In genomic region chr4:105181014-105181658, GRCm38 (mm10) we compare ENCODE assay signal across 9 mouse cellular contexts. TPM values are rescaled to one million over a fixed set of nuclear protein-coding genes. Genes with fewer than 3 reads are reported as not detected.
DNase-seq lines count a peak whose midpoint lies in the region; ATAC-seq and TF ChIP-seq lines count a peak whose summit lies in the region.
"Had no signal": no experiment of that assay in that cellular context is flagged by ENCODE, and none has a peak within 500 bp of the region (broad histone marks: within the 10 kb centered on the region; RNA-seq: fewer than 3 reads in every experiment).

No protein-coding gene starts in this region.

- ATAC-seq in hindbrain, embryonic 13.5 days (ENCODE audit: low FRiP score), result peak; percentile 86
- ATAC-seq in midbrain, embryonic 14.5 days (ENCODE audit: low FRiP score, low TSS enrichment), result peak; percentile 88

- H3K27me3 ChIP-seq in hindbrain, embryonic 13.5 days, result no peaks in the 10 kb centered on the region
- no peaks in the 10 kb centered on the region for H3K27me3 ChIP-seq in midbrain, embryonic 14.5 days (ENCODE audit: control insufficient read depth, insufficient read depth, low read length)
- no peaks in the 10 kb centered on the region for H3K27me3 ChIP-seq in thymus, adult 2 months (ENCODE audit: control insufficient read depth, insufficient read depth, low read length)
- H3K27me3 ChIP-seq: megakaryocyte, embryonic 14.5 days had no signal

- peak overlapping the region; percentile 41 for H3K4me2 ChIP-seq in hindbrain, embryonic 13.5 days
- H3K4me2 ChIP-seq in midbrain, embryonic 14.5 days (ENCODE audit: low read length), result peak overlapping the region; percentile 36

- DNase-seq in brain, adult 2 months (ENCODE audit: low read depth, low spot score), result peak; percentile 47
- peak; percentile 67 to 81 for DNase-seq in cerebellum, postnatal 10 days
- peak; percentile 85 for DNase-seq in midbrain, embryonic 14.5 days
- no peak for DNase-seq in thymus, postnatal 0 days (ENCODE audit: low spot score)
- DNase-seq in urinary bladder, postnatal 4 days (ENCODE audit: low spot score in 2 of 2), result no peak
- no peak for DNase-seq in urinary bladder, postnatal 25 days (ENCODE audit: low spot score)
- DNase-seq in thymus, adult 2 months, result no peak

- H3K9me3 ChIP-seq in hindbrain, embryonic 13.5 days, result no peaks in the 10 kb centered on the region
- no peaks in the 10 kb centered on the region for H3K9me3 ChIP-seq in midbrain, embryonic 14.5 days (ENCODE audit: control insufficient read depth, low read length)
- H3K9me3 ChIP-seq: megakaryocyte, embryonic 14.5 days had no signal

- H3K27ac ChIP-seq in hindbrain, embryonic 13.5 days, result peak overlapping the region; percentile 88
- peak overlapping the region; percentile 86 for H3K27ac ChIP-seq in midbrain, embryonic 14.5 days (replicated peaks; ENCODE audit: low read depth, low read length)
- H3K27ac ChIP-seq in thymus, adult 2 months (ENCODE audit: control insufficient read depth, insufficient read depth, low read length), result no peak overlapping the region

- peak overlapping the region; percentile 15; the same call in 1 of the 2 replicates for H3K4me3 ChIP-seq in hindbrain, embryonic 13.5 days
- H3K4me3 ChIP-seq in midbrain, embryonic 14.5 days (replicated peaks; ENCODE audit: low read depth, low read length), result no peak overlapping the region
- no peak overlapping the region for H3K4me3 ChIP-seq in thymus, adult 2 months (ENCODE audit: control insufficient read depth, insufficient read depth, low read length)
- H3K4me3 ChIP-seq: megakaryocyte, embryonic 14.5 days had no signal

- no peaks in the 10 kb centered on the region for H3K36me3 ChIP-seq in hindbrain, embryonic 13.5 days
- no peaks in the 10 kb centered on the region for H3K36me3 ChIP-seq in midbrain, embryonic 14.5 days (ENCODE audit: control insufficient read depth, insufficient read depth, low read length)
- no peaks in the 10 kb centered on the region for H3K36me3 ChIP-seq in thymus, adult 2 months (ENCODE audit: control insufficient read depth, insufficient read depth, low read length)

- H3K4me1 ChIP-seq in hindbrain, embryonic 13.5 days (replicated peaks), result peaks cover 70% of the 10 kb centered on the region
- peaks cover 38% of the 10 kb centered on the region for H3K4me1 ChIP-seq in midbrain, embryonic 14.5 days (ENCODE audit: control insufficient read depth, insufficient read depth, low read length)
- no peaks in the 10 kb centered on the region for H3K4me1 ChIP-seq in thymus, adult 2 months (replicated peaks; ENCODE audit: control insufficient read depth, insufficient read depth, low read length)

- TF ChIP-seq POLR2A in thymus, adult 2 months (IDR thresholded peaks at IDR 0.05; ENCODE audit: control insufficient read depth, extremely low read depth, insufficient read depth, low read length, poor library complexity), result no peak

- 18% methylated on average over 16 of the region's 16 CpGs for WGBS in hindbrain, embryonic 13.5 days
- WGBS in midbrain, embryonic 14.5 days, result 7% methylated on average over 16 of the region's 16 CpGs
- WGBS in thymus, adult 2 months, result 52% methylated on average over 16 of the region's 16 CpGs

- H3K9ac ChIP-seq in hindbrain, embryonic 13.5 days, result peak overlapping the region; percentile 46; the same call in 1 of the 2 replicates
- peak overlapping the region; percentile 18; the same call in 1 of the 2 replicates for H3K9ac ChIP-seq in midbrain, embryonic 14.5 days (replicated peaks; ENCODE audit: low read length)

- no peak for TF ChIP-seq CTCF in thymus, adult 2 months (IDR thresholded peaks at IDR 0.05; ENCODE audit: borderline replicate concordance, control insufficient read depth, extremely low read depth, insufficient read depth, low read length, poor library complexity)

RNA-seq across cellular contexts. Expression of gene Plpp3, which starts 24.0 kb away (rescaled TPM):
- polyA plus RNA-seq in hindbrain, embryonic 13.5 days (2015; fragmentation: Nextera tagmentation; extraction: Ambion mirVana), result 79.0 and 81.9 TPM in 2 replicates
- polyA plus RNA-seq in midbrain, embryonic 14.5 days (2014; fragmentation: Nextera tagmentation; extraction: Ambion mirVana), result 51.7 and 62.4 TPM in 2 replicates
- 22.5 and 22.7 TPM in 2 replicates for polyA plus RNA-seq in thymus, postnatal 0 days (2015; fragmentation: Nextera tagmentation; extraction: Ambion mirVana)
- polyA plus RNA-seq in thymus, adult 2 months (2012; rRNA removed), result 20.1 and 23.3 TPM in 2 replicates

Comparison
In these comparisons a context has a peak if more than half of its experiments do, and no peak if none do; other contexts are left out.
1. DNase-seq: peak in brain, adult 2 months (single experiment), cerebellum, postnatal 10 days (2 of 2) and midbrain, embryonic 14.5 days (single experiment); none in thymus, postnatal 0 days (single experiment), urinary bladder, postnatal 4 days (0 of 2), urinary bladder, postnatal 25 days (single experiment) and thymus, adult 2 months (single experiment).